Mouse (Mus musculus) lung, adult 2 months (tissue): ENCODE results near the gene Chst15.

Experiments
- CTCF ChIP-seq: fragments of 200-500 bp; IDR thresholded peaks from 2 replicates; pipeline ENCODE4 v1.5.1; 2011; ENCODE audit warnings: mild to moderate bottlenecking, low read length, control low read depth; ENCODE audit not compliant: insufficient read depth
- POLR2A ChIP-seq: fragments of 200-500 bp; IDR thresholded peaks from 2 replicates; pipeline ENCODE4 v1.6.1; 2011; ENCODE audit warnings: low read depth, mild to moderate bottlenecking, control low read depth, low read length, borderline replicate concordance; ENCODE audit errors: extremely low read depth

DNA sequence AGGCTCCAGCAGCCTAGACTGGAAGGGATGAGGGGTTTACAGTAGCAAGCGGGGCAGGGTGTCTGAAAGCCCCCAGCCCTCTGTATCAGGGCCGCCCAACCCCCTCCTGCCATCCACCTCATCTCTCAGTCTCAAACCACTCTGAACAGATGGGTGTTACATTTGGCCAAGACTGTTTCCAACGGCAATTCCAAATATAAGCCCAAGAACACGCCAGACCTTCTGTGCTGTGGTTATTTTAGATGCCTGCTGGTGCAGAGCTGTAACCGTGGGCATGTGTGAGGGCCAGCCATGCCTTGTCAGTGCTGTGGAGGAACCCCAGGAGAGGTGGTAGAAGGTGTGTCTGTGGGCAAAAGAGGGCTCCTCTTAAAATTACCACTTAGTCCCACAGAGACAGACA, 63.5 kb downstream of the Chst15 start:
- no peak for TF ChIP-seq POLR2A
- TF ChIP-seq CTCF, result no peak
